Mouse (Mus musculus) kidney, adult 2 months (tissue): ENCODE measurements at regions not wholly inside any gene's neighbourhood (a gene's known extent, or its start where the extent isn't known, plus 50 kb on each side); places are given as distances from the start of the nearest gene placed in this dataset.

Source experiments
- CTCF ChIP-seq: fragments of 200-500 bp; conservative IDR thresholded peaks from 2 replicates; pipeline ENCODE4 v1.5.1; 2011; ENCODE audit warnings: low read depth, mild to moderate bottlenecking, control low read depth, low read length, moderate library complexity, mixed read lengths; ENCODE audit not compliant: insufficient read depth, insufficient read length
- POLR2A ChIP-seq: fragments of 200-500 bp; IDR thresholded peaks from one replicate; pipeline ENCODE4 v1.6.1; 2011; ENCODE audit warnings: low read depth, low read length, control low read depth

GRCm38 (mm10) chr11:17502052-17502451 lies 244.7 kb downstream of the C1d start:
- TF ChIP-seq CTCF (no peak), POLR2A (no peak)
